In genomic region chr3:65457931-65458330, GRCm38 (mm10) we compare ENCODE assay signal across 24 mouse cellular contexts.
DNase-seq lines count a peak whose midpoint lies in the region; ATAC-seq and TF ChIP-seq lines count a peak whose summit lies in the region.
"Had no signal": no experiment of that assay in that cellular context is flagged by ENCODE, and none has a peak within 500 bp of the region (broad histone marks: within the 10 kb centered on the region; RNA-seq: fewer than 3 reads in every experiment).

No protein-coding gene starts in this region.

- DNase-seq in frontal cortex, postnatal 25 days (ENCODE audit: low spot score in 2 of 2), result no peak
- peak; percentile 32 for DNase-seq in right cerebral cortex, adult 18-20 months
- DNase-seq in right cerebral cortex, postnatal 25 days, result no peak
- peak; percentile 77 for DNase-seq in brain, adult 2 months (ENCODE audit: low read depth, low spot score)
- DNase-seq in spleen, postnatal 14 days (ENCODE audit: low spot score in 2 of 2), result no peak
- DNase-seq: adrenal gland, adult 8-10 months; adrenal gland, postnatal 14 days; adrenal gland, postnatal 36 days; cerebellum, adult 11 months; cerebellum, adult 18-20 months; cerebellum, adult 8-10 months; cerebellum, adult 9-11 months; cerebellum, postnatal 14 days; cerebellum, postnatal 36 days; embryo, embryonic 11 days; forebrain, postnatal 0 days had no signal

- TF ChIP-seq CTCF in olfactory bulb, adult 2 months (IDR thresholded peaks at IDR 0.05; ENCODE audit: insufficient read depth, low read depth, low read length), result no peak

- H3K4me3 ChIP-seq in olfactory bulb, adult 2 months (ENCODE audit: insufficient read depth, low read depth, low read length), result no peak overlapping the region
- H3K4me3 ChIP-seq: embryonic facial prominence, embryonic 13.5 days; embryonic facial prominence, embryonic 15.5 days; forebrain, embryonic 13.5 days; forebrain, embryonic 15.5 days had no signal

- 39% methylated on average over 6 of the region's 6 CpGs for WGBS in olfactory bulb, adult 2 months

- peaks cover 6% of the 10 kb centered on the region for H3K4me1 ChIP-seq in olfactory bulb, adult 2 months (ENCODE audit: control insufficient read depth, insufficient read depth, low read length)

- no peak for TF ChIP-seq POLR2A in olfactory bulb, adult 2 months (IDR thresholded peaks at IDR 0.05; ENCODE audit: insufficient read depth, low read depth, low read length)

- peak overlapping the region; percentile 74; the same call in 1 of the 2 replicates for H3K27ac ChIP-seq in olfactory bulb, adult 2 months (ENCODE audit: insufficient read depth, low read depth, low read length)
- H3K27ac ChIP-seq: embryonic facial prominence, embryonic 13.5 days; embryonic facial prominence, embryonic 15.5 days; forebrain, embryonic 13.5 days; forebrain, embryonic 15.5 days had no signal

- peak; percentile 73 for ATAC-seq in frontal cortex, adult (ENCODE audit: low TSS enrichment)
- ATAC-seq in megakaryocyte-erythroid progenitor cell, adult 5-6 weeks (replicated peaks; ENCODE audit: low FRiP score, low TSS enrichment, poor library complexity, severe bottlenecking), result no peak
- ATAC-seq: activated CD4-positive, CD25-positive, alpha-beta regulatory T cell, adult 4 months; forebrain, embryonic 13.5 days; forebrain, embryonic 15.5 days; forebrain, postnatal 0 days had no signal

Comparison
In these comparisons a context has a peak if more than half of its experiments do, and no peak if none do; other contexts are left out.
1. DNase-seq: peak in right cerebral cortex, adult 18-20 months (single experiment) and brain, adult 2 months (single experiment); none in frontal cortex, postnatal 25 days (0 of 2), right cerebral cortex, postnatal 25 days (single experiment) and spleen, postnatal 14 days (0 of 2).